Mouse (Mus musculus): ENCODE results near the gene Scoc.

Gene Scoc

GRCm38 (mm10) chr8:83405548-83405947 is 52.6 kb downstream of the Scoc start:
- DNase-seq (ENCODE audit: low read depth, low spot score): no peak

- DNase-seq (ENCODE audit: low read depth, low spot score): no peak
Measured at GRCm38 (mm10) chr8:83397726-83398125, 60.5 kb downstream of the Scoc start.

- no peak for DNase-seq (ENCODE audit: low read depth, low spot score)
Measured at GRCm38 (mm10) chr8:83396680-83397079, 61.5 kb downstream of the Scoc start.

GRCm38 (mm10) chr8:83394325-83394724 is 63.9 kb downstream of the Scoc start:
- DNase-seq (ENCODE audit: low read depth, low spot score): no peak

GRCm38 (mm10) chr8:83392521-83392920 is 65.7 kb downstream of the Scoc start:
- no peak for DNase-seq (ENCODE audit: low read depth, low spot score)

GRCm38 (mm10) chr8:83390006-83390701 is 68.0 kb downstream of the Scoc start:
- DNase-seq (ENCODE audit: low read depth, low spot score): no peak

- peak; percentile 88 for DNase-seq (ENCODE audit: low read depth, low spot score)
Measured at GRCm38 (mm10) chr8:83389316-83390005, 68.7 kb downstream of the Scoc start, which contains the start of gene Clgn. Gene Clgn, plus strand, starts transcription at chr8:83389867.

- DNase-seq (ENCODE audit: low read depth, low spot score): no peak
Measured at GRCm38 (mm10) chr8:83382850-83383249, 75.3 kb downstream of the Scoc start.

GRCm38 (mm10) chr8:83381016-83381415 is 77.2 kb downstream of the Scoc start:
- DNase-seq (ENCODE audit: low read depth, low spot score): no peak

GRCm38 (mm10) chr8:83380141-83380540 is 78.0 kb downstream of the Scoc start:
- DNase-seq (ENCODE audit: low read depth, low spot score): no peak

All from mesoderm, embryonic 11.5 days (tissue).